Mouse (Mus musculus): ENCODE measurements around the gene Casc4. TPM values are rescaled to one million over a fixed set of nuclear protein-coding genes. Genes with fewer than 3 reads are reported as not detected.
A peak's percentile ranks its signal among the peaks of the same experiment; 100 is the strongest.
"Not testable (repeated sequence)": the region's sequence is repeated elsewhere in the genome, so short reads cannot be mapped to it uniquely, and the experiment has no call there.

Casc4 gene
- total RNA-seq, 2 experiments from 2014 or later, result 0.40 to 0.51 TPM

GRCm38 (mm10) chr2:121909975-121910374 lies 43.2 kb downstream of the Casc4 start:
- ATAC-seq (ENCODE audit: poor library complexity, severe bottlenecking), result no peak

- ATAC-seq (ENCODE audit: poor library complexity, severe bottlenecking), result no peak
These were observed 49.5 kb downstream of the Casc4 start for GRCm38 (mm10) chr2:121916047-121916970.

- not testable (repeated sequence) for ATAC-seq (ENCODE audit: poor library complexity, severe bottlenecking)
These were observed 70.9 kb downstream of the Casc4 start for GRCm38 (mm10) chr2:121937624-121938023.

- ATAC-seq (ENCODE audit: poor library complexity, severe bottlenecking), result no peak
These were observed 76.6 kb downstream of the Casc4 start for GRCm38 (mm10) chr2:121943364-121943763.

GRCm38 (mm10) chr2:121954971-121955656 lies 88.3 kb downstream of the Casc4 start:
- ATAC-seq (ENCODE audit: poor library complexity, severe bottlenecking), result no peak

- ATAC-seq (ENCODE audit: poor library complexity, severe bottlenecking), result peak; percentile 92
These were observed 89.0 kb downstream of the Casc4 start, which contains the start of the genes Ctdspl2 and Mageb3 for GRCm38 (mm10) chr2:121955765-121956223. Gene Ctdspl2 (plus strand): TSS chr2:121956001. Gene Mageb3 (minus strand): TSS chr2:121956092.

GRCm38 (mm10) chr2:121956224-121957018 lies 89.7 kb downstream of the Casc4 start:
- ATAC-seq (ENCODE audit: poor library complexity, severe bottlenecking), result peak; percentile 84

GRCm38 (mm10) chr2:121957216-121957792 lies 90.5 kb downstream of the Casc4 start:
- ATAC-seq (ENCODE audit: poor library complexity, severe bottlenecking), result no peak

Other genes starting within 250 kb of the Casc4 start
- not detected in 2 replicates for gene Frmd5, start 59.9 kb upstream of the Casc4 start, total RNA-seq (2015)
- gene Frmd5, start 59.9 kb upstream of the Casc4 start, total RNA-seq (2017), result not detected in 2 replicates
- 41.3 and 44.9 TPM in 2 replicates for gene Ctdspl2, start 89.0 kb downstream of the Casc4 start, total RNA-seq (2015)
- 57.7 and 69.8 TPM in 2 replicates for gene Ctdspl2, start 89.0 kb downstream of the Casc4 start, total RNA-seq (2017)
- gene Mageb3, start 89.1 kb downstream of the Casc4 start, total RNA-seq (2015), result 0.07 and 0.18 TPM in 2 replicates
- gene Mageb3, start 89.1 kb downstream of the Casc4 start, total RNA-seq (2017), result 0.11 and 0.41 TPM in 2 replicates
- 14.5 and 15.3 TPM in 2 replicates for gene Eif3j1, start 161.6 kb downstream of the Casc4 start, total RNA-seq (2015)
- gene Eif3j1, start 161.6 kb downstream of the Casc4 start, total RNA-seq (2017), result 16.4 and 17.2 TPM in 2 replicates